Mouse (Mus musculus) cerebellum, postnatal 10 days (tissue): Measurements from ENCODE around the gene Atp8a1.

Source experiments
- DNase-seq, 2 experiments: peaks; one replicate each; pipeline ENCODE4 v3.0.0; 2021; ENCODE audit warnings: mixed read lengths in 2 of 2

Gene Atp8a1

DNA sequence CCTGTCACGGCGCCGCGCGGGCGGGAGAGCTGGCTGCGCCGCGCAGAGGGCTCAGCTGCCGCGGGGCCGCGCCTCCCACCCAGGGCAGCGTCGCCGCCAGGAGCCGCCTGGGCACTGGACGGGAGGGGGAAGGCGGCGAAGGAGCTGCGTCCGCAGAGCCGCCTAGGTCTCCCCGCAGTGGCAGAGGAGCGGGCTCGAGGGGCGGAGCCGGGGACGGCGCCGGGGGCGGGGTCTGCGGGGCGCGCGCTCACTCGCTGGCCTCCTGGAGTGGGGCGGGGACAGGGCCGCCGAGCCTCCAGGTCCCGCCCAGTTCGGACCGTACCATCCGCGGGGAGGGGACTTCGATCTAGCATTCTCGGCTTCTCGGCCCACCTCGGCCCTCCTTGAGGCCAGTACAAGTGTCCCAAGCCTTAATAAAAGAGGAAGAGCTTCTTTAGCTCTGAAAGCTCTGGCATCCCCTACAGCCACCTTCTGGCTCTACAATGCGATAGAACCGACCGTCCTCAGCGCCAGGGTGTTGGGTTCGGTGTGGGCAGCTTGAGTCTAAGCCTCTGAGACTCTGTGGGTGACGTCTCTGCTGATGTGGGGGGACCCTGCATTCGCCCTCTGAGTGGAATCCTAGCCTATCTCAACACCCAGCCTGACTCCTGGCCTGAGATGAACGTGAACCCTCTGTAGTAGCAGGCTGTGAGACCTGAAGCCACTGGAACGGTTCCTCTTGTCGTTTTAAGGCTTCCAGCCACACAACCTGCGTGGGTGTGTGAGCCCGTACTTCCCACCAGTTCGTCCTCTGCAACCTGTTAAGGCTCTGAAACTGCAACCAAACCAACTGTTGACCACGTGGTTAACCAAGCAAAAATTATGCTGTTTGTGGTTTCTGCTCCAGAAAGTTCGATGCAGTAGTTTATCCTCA, at the start of gene Atp8a1:
TSS of gene Atp8a1 (minus strand) at position 182 of the 913 bp plus-strand sequence.
- DNase-seq = peak; percentile 99 to 100

DNA sequence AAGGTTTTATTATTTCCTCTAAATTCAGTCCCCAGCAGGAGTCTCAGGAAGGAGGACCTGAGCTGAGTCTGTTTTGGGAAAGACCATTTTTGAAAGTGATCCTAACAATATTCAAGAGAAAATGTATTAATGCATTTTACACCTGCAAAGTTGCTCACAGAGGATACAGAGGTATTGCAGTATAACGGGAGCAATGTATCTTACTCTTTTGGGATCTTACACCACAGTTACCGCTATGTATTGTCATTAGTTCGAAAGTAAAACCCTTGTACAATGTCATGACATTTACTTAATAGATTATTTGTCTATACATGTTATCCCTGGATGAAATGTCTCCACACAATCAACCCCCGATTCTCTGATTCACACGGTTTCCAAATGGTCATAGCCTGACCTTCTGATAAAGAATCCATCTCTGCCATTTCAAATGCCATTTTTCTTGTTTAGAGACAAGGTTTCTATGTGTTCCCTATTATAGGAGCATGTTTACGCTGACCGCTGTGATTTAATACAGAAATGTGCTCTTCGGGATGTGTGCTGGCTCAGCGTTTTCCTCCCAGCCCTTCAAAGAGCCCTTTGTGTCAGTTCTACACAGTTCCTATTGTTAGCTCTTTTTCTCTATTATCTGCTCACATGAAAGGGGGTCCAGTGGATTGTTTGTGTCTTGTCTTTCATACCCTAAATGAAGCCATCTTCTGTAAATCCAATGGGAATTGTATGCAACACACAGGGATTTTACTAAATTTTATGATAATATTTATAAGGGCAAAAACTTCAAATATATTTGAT, 37.4 kb upstream of the Atp8a1 start:
- no peak for DNase-seq

DNA sequence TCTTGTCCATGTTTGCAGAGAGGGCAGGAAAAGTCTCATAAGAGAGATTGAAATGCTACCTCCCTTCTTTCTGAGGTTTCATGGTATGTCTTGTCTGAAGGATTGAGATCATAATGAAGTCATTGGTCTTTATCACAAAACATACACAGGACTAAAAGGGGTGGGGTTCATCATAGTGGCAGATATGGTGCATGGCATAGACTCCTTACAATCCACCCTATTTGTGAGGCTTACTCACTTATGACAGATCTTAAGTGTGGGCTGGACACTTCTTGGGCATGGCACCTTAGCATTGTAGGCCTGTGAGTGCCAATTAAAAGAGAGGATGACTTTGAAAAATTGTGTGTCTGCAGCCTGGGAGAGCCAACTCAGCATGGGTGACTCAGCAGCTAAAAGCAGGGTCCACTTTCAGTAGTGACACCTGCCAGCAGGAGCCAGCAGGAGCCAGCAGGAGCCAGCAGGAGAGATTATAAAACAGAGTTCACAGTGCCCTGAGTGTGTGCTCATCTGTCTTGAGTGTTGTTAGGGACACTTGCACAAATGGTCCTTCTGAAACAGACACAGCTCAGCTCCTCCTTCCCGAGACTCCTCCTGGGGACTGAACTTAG, 36.4 kb upstream of the Atp8a1 start:
- DNase-seq = no peak

DNA sequence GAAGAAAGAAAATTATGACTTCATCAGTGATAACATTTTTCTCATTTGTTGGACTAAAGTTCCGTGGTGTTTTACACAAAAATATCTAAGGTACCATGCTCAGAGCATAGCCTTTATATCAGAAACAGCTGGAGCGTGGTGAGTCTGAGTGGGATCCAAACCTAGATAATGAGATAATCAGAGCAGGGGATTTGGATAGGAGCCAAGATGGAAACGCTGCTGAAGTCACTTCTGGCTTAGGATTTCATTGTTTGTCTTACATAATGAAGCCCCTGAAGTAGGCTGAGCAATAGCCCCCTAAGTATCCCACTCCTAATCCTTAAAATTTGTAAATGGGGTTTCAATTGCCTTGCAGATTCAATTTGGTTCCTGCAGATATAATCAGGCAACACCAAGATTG, 24.2 kb upstream of the Atp8a1 start:
- peak; percentile 10 to 30 for DNase-seq

DNA sequence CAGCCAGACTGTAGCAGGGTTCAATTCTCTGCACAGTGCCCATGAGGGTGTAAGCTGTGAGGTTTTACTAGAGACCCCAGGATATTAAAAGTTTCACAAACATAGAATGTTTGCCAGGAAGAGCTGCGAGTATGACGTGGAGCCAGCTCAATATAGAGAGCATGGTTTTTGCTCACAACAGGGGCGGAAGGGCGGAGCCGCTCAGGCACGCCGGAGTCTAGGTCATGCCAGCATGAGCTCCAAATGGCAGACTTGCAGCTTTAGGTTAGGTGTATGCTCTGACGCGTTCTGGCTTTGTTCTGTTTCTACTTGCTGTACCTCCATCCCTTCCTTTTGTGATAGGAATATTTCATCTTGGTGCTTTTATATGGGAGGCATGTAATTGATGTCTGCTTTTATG, 19.0 kb upstream of the Atp8a1 start:
- DNase-seq = peak in 1 of 2 experiments; percentile 10

DNA sequence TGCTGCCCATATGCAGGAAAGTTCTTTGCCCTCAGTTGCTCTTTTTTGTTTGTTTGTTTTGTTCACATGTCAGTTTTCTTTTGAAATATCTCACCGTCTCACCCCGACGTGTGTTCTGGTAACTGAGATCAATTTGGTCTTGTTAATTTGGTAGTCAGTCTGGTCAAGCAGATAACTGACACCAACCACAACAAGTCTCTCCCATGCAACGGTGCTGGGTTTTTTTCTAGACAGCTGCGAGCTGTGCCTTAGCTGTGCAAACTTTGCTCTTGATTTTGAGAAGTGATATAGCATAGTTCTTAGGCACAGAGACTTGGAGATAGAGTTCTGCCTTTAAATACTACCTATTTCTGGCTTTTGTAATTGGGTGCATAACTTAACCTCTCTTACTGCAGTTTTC, 18.4 kb upstream of the Atp8a1 start:
- no peak for DNase-seq

DNA sequence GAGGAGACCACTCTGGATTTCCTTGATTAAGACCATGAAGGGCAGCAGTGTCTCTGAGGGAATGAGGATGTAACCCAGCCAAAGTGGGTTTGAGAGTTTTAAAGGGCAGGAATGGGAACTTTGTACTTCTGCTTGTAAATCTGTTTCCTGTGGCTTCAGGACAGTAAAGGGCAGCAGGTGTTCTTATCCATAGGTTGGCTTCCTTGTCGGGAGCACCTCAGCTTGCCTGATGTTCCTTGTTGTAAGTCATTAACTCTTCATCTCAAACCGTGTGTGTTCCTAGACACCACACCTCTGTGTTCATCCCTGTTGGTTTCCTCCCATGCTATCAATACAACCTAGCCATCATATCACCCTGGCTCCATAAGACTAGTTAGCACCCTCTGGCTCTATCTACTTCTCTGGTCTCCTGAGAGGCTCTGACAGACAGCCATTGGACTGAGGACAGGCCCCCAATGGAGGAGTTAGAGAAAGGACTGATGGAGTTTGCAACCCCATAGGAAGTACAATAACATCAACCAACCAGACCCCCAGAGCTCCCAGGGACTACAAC, 17.4 kb upstream of the Atp8a1 start:
- DNase-seq = no peak

DNA sequence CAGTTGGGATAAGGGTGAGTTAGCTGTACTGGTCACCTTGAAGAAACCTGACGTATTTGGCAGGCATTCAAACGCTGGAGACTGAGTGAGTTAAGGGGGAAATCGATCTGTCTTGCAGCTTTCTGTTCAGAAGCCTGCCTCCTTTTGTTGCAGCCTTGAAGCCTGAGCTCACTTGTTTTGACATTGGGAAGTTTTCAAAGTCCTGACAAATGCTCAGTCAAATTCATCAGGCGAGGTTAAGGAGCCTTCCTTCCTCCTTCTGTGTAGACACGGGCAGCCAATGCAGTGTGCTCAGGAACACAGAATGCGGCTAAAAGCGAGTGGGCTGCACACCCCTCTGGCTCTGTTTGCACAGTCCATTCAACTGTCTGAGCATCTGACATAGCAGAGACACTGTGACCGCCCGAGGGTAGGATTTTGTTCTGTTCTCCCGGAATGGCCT, 16.7 kb upstream of the Atp8a1 start:
- peak in 1 of 2 experiments; percentile 21 for DNase-seq

DNA sequence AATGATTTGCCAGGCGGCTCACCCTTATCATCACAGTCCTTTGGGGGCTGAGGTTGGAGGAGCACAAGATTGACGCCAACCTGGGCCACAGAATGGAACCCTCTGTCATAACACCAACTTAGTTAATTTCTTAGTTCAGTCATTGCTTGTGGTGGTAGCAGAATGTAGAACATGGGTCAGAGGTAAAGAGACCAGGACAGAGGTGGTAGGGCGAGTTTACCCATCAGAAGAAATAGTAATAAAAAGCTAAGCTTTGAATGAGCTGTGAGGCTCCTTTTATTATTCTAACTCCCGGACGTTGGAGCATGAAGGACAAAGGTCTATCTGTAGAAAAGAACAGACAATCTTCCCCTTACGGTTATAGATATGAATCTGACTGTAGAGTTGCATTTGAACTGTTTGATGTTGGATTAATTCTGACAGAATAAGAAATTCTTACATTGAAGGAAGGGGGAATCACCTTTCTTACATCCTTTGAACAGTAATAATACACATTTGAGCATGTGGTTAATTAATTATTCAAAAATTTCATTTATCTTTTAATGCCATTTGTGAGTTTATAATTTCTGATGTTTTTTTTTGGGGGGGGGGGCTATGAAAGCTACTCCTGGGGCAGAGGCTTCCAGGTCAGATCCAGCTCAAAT, 7.9 kb upstream of the Atp8a1 start:
- DNase-seq = no peak

DNA sequence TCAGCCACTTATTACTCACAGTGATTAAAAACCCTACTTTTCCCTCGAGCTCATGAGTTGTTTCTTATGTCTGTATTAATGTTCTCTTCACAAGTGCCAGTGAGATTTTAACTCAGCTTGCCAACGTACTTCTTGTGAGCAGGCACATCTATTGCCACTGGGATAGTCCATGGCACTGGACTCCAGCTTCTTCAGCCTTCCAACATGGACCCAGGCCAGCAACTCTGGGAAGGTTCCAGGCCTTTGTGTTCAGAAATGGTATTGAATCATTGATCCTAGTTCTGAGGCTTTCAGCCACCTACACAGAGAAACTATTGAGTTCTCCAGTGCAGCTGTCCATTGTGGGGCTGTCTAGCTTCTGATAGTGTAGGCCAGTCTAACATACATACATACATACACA, 5.6 kb upstream of the Atp8a1 start:
- DNase-seq = peak; percentile 32 to 49

DNA sequence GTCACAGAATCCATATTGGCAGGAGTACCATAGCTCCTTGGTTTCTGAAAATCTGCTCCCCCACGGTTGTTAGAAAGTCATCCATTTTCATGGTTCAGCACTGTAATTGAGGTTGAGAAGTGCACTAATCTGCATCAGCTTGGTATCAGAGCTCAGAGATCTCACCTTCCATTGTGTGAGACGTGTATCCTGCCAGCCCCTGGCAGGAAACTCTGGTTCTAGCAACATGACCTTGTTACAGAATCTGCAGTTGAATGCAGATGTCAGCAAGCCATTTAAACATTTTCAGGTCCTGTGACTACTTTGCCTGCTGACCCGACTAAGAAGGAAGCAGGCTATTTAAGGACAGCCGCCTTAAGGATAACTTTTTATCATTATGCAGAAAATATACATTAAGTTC, 2.2 kb upstream of the Atp8a1 start:
- no peak for DNase-seq

DNA sequence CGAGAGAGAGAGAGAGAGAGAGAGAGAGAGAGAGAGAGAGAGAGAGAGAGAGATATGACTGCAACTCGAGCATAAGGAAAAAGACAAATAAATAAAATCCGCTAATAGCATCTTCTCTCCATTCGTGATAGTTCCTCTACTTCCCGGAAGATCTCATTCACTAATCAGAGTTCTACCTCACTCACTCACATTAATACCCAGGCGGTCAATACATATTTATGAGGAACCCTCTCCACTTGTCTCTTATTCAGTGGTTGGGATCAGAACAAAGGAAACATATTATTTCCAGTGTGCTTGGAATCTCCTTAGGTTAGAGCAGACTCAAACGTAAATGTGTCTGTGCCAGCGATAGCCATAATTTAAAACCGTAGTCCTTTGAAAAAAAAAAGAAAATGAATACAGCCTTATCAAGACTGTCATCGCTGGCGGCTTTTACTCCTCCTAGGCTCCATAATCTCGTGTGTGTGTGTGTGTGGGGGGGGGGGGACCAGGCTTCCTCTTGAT, 1.3 kb upstream of the Atp8a1 start:
- DNase-seq = no peak

DNA sequence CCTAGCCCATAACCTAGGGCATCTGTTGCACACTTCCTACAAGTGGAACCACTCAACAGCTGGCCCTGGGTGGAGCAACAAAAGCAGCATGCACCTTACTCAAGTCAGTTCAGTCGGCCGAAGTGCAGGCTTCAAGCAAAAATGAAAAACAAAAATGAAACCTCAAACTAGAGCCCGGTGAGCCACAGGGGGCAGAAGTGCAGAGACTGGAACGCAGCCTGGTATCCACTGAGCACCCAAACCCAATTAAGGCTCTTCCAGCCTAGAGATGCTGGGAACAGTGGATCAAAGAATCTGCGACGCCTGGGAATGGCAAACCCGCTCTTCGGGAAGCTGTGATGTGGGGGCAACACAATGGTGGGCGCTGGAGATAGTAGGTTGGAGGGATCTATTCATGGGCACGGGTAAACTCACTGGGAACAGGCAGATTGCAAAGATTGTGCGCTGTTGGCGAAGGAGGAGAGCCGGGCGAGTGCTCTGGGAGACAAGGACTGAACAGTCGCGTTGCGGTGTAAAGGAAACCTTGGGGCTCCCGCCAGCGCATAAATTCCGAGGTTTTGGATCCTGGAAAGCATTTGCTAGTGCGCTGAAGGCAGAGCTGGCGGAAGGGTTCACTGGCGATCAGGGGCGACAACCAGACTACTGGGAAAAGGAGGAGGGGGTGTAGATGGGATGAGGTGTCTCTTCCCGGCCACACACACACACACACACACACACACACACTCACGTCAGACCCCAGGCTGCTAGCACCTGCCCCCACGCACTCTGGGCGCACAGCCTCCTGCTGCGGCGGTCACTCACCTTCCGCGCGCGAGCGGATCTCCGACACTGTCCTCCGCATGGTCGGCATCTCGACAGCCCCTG, 641 bp downstream of the Atp8a1 start:
- peak; percentile 62 to 66 for DNase-seq

DNA sequence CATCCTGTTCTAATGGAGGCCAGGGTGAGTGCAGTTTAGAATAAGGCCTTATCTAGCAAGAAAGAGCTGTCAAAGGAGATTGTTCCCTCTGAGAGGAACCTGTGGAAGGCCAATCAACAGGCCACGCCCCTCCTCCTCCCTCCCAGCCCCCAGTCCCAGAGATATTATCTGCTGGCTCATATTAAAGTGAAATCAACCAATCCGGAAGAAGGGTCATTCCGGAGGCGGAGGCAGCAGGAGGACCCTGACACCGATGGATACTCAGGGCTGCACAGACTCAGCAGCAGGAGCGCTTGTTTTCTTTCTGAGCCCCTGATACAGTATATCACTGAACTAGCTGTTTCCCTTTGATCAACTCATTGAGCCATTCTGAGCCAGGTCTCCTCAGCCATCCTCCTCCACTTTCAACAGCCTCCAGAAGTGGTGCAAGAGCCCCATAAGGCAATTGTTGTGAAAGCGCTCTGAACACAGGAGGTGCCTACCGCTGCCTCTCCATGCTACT, 2.0 kb downstream of the Atp8a1 start:
- DNase-seq = peak; percentile 42 to 54

DNA sequence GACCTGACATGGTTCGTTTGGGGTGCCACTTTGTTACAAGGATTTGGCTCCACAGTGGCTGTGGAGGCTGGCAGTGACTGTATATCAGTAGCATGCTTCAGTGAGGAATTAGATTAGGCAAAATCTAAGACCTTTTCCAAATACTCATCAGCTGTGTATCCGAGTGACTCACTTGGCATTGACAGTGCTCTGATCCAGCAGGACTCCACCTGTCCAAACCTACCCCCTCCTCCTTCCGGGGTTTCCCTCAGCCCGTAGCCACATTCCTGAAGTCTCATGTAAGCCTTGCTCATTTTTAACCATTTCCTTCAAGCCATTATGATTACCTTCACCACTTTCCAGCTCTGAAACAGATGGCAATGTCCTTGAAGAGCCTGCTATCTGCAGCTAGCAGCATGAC, 3.2 kb downstream of the Atp8a1 start:
- DNase-seq = no peak

DNA sequence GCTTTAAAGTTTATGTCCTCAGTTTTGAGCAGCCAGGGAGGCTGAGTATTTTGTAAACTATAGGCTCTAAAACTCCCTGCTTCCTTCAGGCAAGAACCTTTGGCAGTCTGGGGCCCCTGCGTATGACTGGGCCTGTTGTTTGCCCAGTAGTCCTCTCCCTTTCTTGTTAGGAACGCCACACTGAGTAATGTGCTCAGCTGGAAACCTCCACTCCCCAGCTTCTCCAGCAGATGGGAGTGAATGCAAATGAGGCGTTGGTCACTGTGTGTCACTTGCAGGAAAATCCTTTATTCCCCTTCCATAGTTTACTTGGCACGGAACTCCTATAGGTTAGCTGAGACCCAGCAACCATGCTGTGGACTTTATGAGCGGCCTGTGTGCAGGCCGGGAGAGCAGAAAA, 4.9 kb downstream of the Atp8a1 start:
- DNase-seq = peak in 1 of 2 experiments; percentile 42

DNA sequence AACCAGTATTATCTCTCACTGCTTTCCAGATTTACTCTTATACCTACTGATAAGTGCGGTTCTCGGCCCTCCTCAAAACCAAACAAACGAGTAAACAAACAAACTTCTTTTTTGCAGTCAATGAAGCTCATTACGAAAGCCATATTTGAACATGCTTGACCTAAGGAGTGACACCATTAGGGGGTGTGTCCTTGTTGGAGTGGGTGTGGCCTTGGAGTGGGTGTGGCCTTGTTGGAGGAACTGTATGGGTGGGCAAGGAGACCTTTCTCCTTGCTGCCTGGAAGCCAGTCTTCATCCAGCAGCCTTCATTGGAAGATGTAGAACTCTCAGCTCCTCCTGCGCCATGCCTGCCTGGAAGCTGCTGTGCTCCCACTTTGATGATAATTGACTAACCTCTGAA, 13.4 kb downstream of the Atp8a1 start:
- DNase-seq = no peak

DNA sequence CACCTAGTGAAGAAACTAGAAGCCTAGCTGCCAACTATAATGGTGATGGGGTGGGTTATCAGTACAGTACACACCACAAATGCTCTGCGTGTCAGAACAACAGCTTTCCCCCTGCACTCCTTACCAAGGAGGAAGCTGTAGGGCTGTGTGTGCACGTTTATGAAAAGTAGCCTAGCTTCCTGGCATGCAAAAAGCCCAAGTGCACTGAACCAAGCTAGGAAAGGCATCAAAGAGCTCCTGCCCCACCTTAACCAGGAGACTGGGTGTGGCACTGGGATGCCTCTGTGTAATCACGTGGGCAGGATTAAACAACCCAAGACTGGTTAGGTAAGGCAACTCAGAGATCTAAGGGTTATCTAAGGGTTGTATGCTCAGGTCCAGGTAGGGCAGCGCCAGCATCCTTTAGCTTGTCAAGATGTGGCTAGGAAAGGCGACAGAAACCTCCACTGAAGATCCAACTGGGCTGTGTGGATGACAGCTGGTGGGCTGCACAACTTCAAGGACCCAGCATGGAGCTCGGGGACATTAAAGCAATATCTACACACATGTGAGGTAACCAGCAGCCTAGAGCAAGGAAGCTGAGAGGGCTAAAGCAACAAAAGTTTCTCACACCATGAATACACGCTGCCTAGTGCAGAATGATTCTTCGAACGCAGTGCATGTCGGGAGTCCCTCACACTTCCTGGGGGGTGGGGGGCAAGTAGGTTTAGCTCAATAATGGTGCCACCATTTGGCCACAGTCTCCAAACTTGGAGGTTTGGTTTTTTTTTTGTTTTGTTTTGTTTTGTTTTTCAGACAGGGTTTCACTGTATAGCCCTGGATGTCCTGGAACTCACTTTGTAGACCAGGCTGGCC, 15.7 kb downstream of the Atp8a1 start:
- DNase-seq = no peak

DNA sequence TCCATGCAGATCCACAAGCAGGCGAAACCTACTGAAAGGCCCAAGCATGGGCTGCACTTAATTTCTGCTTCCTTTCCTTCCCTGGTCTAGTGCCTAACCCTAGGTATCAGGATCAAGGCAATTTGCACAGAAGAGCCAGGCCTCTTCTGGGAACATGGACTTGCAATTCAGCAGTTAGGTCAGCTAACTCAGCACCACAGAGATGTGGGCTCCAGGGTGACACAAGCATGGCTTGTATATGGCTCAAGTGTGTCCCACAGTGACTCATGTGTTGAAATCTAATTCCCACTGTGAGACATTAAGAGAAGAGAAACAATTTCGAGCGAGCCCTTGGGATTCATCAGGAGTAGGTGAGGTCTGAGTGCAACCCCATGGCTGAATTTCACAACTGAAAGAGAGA, 18.9 kb downstream of the Atp8a1 start:
- no peak for DNase-seq

DNA sequence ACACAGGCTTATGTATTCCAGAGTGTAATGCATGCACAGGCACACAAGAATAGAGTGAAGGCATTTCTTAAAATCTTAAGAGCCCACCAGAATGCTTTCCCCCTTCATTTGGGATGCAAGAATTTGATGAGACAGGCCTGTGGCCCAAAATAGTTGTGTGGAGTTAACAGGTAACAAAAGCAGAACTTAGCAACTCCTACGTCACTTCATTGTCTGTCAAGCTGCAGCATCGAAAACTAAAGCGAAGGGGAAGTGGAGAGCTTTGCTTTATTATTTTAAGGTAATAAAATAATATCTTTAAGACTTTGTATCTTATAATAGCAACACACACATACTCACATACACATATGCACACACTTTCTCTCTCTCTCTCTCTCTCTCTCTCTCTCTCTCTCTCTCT, 20.3 kb downstream of the Atp8a1 start:
- DNase-seq = no peak
